Mouse (Mus musculus) cerebral cortex, adult 2 months (tissue): Measurements from ENCODE around the gene Pard3.

Experiments used
- WGBS: fragments of 180-500 bp; shearing (Covaris S2); methylation state at CpG from one replicate; pipeline ENCODE4 v1.1.7; 2018; 5-methylcytosine and 5-hydroxymethylcytosine counted together

Gene Pard3

DNA sequence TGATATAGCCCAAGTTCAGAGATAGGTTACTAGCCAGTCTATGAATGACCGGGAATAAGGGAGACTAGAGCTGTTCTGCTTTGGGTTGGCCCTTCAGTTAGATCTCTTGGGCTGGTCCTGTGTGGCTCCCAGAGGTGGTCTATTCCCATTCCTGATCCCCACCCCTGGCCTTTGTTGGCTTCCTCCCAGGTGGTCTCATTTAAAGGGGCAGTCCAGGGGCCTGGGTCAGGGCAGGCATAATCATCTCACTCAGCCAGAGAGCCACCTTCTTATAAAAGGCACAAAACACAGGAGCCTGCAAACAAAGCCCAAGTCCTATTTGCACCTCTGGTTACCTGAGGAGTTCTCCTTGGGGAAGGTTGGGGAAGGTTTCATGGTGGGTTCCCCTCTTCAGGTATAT lies 447.6 kb downstream of the Pard3 start:
- 100% methylated on average over 1 of the region's 1 CpGs for WGBS

DNA sequence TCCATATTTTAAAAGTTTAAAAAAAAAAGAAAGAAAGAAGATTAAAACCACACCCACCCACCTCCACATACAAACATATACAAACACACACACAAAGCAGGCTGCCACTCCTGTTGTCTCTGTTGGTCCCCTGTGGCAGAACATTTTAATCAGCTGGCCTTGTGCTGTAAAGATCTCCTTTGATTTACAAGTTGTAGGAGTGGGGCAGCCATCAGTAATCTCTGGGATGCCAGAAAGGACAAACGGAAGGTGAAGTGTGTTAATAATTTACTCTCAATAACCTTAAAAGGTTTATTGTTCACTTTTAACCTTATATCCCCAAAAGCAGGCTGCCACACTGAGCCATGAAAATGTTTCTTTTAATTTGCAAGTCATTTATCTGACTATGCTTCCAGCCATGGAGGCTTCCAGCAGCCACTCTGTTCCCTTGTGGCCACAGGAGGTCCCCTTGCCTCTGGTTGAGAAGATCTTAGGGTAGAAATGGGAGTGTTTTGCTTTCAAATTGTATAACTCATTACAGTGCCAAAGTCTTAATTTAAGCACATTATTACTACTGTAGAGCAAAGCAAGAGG lies 448.4 kb downstream of the Pard3 start:
- 98% methylated on average over 1 of the region's 1 CpGs for WGBS

DNA sequence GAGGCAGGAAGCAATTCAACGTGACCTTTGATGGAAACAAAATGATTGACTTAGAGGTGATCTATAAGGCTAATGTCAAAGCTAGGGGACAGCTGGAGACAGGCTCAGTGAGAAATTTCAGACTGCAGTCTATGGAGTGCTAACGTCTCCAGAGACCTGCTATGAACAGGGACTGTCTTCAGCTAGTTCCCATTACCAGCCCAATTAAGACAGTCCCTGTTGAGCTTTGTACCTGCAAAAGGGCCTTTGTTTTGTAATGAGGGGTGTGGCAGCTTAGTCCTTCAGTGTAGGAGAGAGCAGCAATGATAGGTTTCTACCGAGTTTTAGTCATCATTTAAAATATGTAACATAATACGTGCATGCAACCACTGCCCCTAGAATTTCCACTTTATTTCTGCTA lies 448.9 kb downstream of the Pard3 start:
- WGBS, result 74% methylated on average over 4 of the region's 4 CpGs

DNA sequence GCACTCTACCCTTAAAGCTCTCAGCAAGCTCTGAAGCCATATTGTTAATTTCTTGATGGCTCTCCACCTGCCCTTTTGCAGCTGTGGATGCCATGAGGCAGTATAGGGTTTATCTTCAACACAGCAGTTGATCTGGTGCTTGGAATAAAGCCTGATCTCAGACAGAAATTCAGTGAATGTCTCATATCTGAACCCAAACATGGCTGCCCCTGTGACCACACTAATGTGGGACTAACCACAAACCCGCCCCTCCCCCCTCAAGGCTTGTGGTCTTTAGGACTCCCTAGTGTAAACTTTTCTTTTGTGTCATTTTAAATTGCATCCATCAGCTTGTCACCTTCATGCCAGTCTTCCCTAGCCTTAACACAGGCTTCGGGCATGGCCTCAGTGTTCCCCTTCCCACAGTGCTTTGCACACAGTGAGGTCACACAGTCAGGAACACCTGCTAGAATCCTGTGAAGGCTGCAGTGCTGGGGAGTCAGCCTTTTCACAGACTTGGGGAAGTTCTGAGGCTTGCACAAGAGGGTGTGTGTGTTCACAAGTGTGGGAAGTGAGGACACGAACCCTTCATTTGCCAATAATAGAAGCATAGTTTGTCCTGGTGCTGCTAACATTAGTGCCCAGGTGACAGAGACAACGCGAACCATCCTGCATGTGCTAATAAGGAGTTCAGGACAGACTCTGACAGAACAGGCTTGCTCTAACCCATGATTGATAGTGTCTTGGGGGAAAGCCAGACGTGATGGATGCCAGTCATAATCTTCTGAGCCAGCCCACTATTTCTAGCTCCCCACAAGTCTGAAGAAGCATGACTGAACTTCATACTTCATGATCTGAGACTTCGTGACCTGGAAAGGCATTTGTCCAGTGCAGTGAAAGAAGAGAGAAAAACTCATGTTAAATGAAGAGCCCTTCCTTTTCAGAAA lies 451.4 kb downstream of the Pard3 start:
- 76% methylated on average over 7 of the region's 7 CpGs for WGBS

DNA sequence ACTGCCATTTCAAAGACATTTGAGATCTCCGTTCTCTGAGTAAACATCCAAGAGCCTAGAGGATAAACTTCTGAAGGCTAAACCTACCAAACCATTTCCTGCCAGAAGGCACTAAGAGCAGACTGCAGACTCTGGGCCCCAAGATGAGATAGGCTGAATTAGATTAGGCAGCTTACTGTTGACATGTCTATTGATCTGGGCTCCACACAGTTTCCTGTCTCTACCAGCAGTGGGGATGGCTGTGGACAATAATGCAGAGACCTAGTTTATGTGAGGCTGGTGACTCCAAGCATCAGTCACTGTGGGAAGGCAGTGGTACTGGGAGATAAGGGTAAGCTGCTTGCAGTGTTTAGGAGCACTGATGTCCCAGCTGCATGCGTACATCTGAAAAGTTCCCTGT lies 452.4 kb downstream of the Pard3 start:
- WGBS, result 83% methylated on average over 2 of the region's 2 CpGs

DNA sequence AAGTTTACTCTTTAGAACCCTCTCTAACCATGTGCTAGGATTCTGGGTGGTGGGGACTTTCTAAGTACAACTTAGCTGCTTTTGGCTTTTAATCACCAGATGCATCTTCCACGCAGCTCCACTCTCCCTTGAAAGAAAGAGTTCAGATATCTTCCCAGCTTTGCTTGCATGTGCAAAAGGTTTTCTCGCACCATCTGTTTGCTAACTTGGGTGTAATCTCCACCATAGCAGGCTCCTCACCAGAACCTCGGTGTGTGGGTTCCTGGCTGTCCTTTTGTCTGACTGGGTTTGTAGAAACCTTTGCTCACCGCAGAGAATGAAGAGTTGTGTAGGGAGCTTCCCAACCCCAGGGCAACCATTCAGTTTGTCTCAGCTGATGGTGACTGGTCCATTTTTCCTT lies 462.0 kb downstream of the Pard3 start:
- WGBS, result 56% methylated on average over 4 of the region's 4 CpGs

DNA sequence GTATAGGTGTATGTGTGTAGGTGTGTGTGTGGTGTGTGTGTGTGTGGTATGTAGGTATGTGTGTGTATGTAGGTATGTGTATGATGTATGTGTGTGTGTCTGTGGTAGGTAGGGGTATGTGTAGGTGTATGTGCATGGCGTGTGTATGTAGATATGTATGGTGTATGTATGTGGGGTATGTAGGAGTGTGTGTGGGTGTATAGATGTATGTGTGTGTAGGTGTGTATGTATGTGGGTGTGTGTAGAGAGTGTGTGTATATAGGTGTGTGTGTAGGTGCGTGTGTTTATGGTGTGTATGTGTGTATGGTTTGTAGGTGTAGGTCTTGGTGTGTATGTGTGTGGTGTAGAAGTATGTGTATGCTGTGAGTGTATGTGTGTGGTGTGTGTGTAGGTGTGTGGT lies 464.6 kb downstream of the Pard3 start:
- WGBS, result 94% methylated on average over 2 of the region's 2 CpGs

DNA sequence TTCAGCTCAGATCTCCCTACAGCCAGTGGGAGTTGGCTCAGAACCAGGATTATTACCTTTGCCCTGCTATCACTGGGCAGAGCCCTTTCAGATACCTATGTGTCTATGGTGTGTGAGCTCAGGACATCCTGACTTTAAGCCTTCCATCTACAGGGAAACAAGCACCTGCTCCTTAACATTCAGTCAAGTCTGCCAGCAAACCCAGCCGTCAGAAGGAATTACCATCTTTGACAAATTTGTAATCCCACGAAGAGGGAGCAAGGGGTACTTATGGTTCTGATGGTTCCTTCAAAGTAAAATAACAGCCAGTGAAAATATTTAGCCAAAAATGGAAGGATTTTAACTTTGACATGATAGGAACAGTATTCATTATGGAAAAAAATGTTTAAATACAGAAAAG lies 466.1 kb downstream of the Pard3 start:
- 90% methylated on average over 2 of the region's 2 CpGs for WGBS

DNA sequence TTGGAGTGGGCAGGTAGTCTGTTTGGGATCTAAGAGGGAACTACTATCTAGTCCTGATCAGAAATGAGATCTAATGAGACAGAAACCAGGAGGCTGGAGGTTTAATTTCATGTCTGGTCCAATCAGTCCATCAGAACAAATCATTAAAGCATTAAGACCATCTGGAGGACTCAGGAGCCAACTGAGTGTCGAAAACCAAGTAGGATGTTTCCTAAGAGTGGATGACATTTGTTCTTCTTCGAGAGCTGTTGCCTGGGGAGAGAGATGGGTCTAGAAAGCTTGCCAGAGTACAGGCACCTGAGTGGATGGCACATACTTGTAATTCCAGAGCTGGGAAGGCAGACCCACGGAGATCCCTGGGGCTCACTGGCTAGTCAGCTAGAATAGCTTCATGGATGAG lies 468.2 kb downstream of the Pard3 start:
- WGBS, result 88% methylated on average over 3 of the region's 3 CpGs

DNA sequence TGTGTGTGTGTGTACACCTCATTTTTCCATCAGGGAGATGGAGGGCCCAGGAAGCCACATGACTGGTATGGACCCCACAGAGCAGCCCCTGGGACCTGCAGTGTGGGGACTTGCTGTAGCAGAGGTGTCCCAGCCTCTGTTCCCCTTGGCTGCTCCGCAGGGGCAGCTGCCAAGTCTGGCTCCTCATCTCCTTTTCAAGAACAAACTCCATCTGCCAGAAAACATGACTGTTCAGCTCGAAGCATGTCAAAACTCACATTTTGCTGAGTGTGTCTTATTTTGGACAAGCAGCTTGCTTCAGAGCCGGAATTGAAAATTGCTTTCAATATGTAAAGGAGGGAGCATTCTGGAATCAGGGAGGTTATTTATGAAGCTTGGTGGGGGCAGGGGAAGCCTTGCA lies 471.1 kb downstream of the Pard3 start:
- WGBS, result 21% methylated on average over 3 of the region's 3 CpGs

DNA sequence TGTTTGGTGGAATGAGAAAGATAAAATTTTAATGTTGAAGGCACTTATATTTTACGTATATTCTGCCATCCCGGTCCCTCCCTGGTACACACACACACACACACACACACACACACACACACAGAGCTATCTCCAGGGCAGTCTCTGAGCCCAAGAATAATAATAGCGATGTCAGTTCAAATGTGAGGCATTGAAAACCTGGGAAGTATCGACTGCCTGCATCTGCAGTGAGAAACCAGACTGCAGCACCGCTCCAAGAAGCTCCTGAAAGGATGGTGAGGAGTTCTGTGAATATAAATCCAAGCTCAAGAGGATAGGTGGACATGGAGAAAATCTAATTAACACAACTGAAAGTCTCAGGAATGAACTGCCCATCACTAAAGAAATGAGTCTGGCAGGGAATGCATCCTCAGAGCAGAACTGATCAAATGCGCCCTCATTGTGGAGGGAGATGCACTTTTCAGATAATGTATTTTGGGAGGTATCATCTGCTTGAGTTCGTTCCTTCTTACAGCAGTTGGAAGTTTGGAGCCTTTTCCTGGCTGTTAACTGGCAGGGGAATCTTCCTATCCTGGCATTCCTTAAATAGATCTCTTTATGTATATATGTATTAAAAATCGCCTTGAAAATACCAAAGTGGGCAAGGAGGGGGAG lies 471.6 kb downstream of the Pard3 start:
- 39% methylated on average over 8 of the region's 8 CpGs for WGBS

DNA sequence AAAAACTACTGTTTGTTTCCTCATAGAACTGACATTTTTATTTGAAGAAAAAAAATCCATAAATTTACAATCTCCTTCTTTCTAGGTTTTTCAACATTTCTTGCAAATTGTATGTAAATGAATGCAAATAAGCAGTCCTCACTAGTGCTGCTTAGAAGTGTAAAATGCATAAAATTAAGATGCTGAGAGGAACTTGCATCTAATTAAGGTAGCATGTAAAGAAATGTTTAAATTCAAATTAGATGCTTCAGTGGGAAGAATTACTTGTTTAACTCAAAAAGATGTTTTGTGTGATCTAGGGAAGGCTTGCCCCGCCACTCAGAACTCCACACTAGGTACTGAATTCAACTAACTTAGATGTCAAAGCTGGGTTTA lies 472.1 kb downstream of the Pard3 start:
- WGBS, result 45% methylated on average over 1 of the region's 1 CpGs

DNA sequence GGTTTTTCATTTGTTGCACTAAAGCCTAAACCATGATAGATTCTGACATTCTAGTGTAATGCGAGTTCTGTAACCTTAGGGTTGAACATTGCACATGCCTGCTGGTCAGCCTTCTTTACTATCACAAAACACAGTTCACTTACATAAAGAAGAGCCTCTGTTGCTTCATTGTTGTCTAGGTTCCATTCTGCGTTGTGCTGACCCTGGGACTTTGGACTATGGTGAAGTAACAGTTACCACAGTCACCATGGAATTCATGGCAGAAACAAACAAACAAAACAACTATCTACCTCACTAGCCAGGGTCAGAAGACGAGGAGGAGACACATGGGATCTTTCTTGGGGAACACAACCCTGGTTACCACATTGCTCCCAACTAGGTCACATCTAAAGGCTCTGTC lies 476.1 kb downstream of the Pard3 start:
- 95% methylated on average over 3 of the region's 3 CpGs for WGBS

DNA sequence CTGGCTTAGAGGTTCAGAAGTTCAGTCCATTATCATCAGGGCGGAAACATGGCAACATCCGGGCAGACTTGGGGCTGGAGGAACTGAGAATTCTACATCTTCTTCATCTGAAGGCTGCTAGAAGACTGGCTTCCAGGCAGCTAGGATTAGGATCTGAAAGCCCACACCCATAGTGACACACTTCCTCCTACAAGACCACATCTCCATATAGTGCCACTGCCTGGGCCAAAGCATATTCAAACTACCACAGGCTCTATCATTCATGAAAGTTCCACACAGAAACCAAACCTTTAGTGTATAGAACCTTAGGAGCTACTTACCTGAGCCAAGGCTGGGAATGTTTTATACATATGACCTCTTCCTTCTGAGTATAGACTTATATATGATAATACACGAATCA lies 476.6 kb downstream of the Pard3 start:
- WGBS, result 93% methylated on average over 3 of the region's 3 CpGs

DNA sequence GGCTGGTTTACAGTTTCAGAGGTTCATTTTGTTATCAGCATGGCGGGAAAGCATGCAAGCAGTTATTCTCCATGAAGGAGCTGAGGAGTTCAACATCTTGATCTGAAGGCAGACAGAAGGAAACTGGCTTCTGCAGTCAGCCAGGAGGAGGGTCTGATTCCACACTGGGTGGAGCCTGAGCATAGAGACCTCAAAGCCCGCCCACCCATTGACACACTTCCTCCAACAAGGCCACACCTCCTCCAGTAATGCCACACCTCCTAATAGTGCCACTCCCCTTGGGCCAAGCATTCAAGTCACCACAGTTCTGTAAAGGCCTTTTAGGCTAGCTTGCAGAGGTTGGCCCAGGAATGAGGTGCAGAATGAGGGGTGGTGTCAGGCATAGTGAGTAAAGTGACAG lies 478.5 kb downstream of the Pard3 start:
- WGBS, result 99% methylated on average over 2 of the region's 2 CpGs

DNA sequence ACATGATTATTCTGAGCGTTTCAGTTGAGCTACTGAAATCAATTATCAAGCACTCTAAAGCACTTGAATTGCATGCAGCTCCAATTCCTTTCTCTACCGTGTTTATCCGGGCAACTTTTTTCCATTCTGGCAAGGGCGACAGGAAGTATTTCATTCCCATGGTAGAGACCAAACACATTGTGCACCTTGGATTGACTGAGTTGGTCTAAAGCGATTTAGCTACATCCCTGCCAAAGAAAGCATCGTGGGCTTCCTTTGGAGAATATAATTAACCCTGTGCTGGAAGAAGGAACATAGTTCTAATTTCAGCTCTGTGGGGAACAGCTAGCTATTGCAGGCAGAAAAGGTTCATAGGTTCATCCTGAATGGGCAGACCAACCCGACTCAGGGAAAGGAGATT lies 480.0 kb downstream of the Pard3 start:
- WGBS, result 29% methylated on average over 7 of the region's 7 CpGs

DNA sequence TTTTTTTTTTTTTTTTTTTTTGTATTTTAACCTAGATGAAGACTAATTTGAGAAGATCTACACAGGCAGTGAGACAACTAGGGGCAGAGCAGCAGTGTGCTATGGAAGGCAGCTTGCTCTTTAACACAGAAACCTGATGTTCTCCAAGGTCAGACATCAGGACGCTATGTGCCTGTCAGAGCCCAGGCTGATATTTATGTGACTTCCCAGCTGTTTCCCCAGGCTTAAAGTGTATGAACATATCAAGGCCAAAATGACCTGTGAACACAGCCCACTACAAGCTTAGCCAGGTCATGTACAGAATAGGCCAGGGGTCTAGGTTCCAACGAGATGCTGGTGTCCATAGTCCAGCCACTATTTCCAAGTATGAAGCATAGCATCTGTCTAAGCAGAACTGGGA lies 482.5 kb downstream of the Pard3 start:
- WGBS, result 97% methylated on average over 2 of the region's 2 CpGs

DNA sequence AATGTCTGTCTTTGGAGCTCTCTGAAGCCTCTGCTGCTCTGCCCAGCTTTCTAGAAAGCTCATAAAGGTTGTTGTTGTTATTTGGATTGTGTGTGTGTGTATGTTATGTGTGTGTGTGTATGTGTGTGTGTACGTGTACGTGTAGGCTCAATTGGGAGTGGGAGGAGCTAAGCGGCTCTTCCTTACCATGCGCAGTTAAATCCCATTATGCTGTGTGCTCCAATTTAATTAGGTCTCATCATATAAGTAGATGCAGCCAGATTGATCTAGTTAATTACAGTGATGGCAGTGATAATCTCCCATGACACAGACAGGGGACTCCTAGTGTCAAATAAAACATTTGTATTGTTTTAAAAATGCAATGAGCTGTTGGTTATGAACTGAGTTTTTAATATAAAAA lies 487.2 kb downstream of the Pard3 start:
- WGBS, result 81% methylated on average over 4 of the region's 4 CpGs

DNA sequence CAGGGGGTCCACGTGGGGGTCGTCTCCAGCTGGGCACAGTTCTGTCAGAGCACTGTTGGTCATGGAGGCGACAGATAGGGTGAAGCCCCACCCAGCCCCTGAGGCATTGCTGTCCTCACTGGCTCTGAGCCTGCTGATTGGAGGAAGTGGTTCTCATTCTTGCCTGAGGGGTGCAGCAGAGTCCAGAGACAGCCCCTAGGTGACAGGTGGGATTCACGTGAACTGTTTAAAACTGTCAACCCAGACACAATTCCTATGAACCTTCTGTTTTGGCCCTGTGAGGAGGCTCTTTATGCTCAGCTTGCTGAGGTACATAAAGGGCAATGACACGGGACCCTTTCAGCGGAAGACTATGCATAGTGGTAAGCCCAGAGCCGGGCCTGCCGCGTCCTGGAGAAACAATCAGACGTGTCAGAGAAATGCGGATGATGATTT lies 488.5 kb downstream of the Pard3 start:
- 28% methylated on average over 11 of the region's 11 CpGs for WGBS

DNA sequence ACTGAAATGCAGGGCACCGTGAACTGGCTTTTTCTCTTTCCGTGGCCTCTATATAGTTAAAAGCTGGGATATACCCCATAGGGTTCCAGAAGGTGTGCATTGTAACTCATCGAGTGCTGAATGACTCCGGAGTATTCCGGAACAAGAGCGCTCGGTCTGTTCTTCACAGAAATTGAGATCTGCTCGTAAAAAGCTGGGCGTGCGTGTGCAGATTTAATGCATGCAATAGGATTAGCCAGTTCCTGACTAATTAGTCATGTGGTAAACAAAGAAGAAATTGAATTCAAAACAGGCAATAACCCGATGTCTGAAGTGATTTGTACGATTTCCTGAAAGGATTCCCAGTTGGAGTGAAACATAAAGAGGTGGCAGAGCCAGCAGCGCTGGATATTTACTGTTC lies 489.1 kb downstream of the Pard3 start:
- WGBS, result 48% methylated on average over 13 of the region's 13 CpGs

DNA sequence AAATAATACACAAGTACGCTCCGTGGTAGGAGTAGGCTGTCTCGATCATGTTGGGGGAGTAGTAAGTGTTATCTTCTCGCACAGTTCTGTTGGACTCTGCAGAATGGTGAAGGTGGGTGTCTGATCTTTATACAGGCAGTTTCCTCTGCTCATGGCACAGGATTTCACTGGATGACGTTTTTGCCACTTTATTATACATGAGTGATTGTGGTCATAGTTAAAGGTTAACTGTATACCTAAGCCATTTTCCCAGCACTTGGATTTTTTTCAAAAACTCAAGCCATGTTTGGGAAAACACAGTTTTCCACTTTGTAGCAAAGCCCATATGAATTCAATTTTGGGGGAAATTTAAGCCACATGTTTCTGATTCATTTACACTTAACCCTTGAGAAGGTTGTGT lies 489.9 kb downstream of the Pard3 start:
- 69% methylated on average over 5 of the region's 5 CpGs for WGBS

DNA sequence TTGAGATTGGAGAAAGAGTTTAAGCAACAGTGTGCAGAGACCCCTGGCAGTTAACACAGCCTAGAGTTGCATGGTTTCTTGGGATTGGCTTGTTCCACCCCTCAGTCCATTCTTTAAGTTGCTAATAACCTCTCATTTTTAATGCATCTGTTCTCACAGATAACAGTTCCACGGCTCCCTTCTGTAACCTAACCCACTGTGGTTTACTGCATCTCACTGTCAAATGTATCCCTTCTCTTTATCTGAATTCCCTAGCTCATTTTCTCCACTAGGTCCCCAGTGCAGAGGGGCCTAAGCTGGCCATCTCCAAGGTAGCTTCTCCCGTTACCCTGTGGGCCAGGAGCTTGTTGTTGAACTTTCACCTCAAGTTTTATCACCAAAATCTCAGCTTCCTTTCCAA lies 492.1 kb downstream of the Pard3 start:
- 91% methylated on average over 2 of the region's 2 CpGs for WGBS

DNA sequence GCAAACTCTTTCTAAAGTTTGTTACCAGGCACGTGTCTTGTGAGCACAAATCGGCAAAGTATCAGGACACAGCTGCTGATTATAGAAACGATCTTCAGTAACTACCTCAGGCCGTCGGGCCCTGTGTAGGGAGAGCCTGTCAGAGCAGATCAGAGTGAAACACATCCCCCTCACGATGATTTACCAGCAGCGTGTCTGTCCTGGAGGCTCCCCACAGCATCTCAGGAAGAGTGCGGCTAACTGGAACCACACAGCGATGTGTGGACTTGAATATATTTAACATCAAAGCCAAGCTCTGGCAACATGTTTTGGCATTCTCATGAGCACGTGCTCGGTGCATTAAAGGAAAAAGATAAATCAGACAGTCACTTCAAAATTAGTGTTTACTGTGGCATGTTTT lies 493.3 kb downstream of the Pard3 start:
- 71% methylated on average over 11 of the region's 11 CpGs for WGBS
